ENCODE assay signal across 10 mouse cellular contexts in genomic region chrX:9221206-9221605, GRCm38 (mm10). TPM values are rescaled to one million over a fixed set of nuclear protein-coding genes. Genes with fewer than 3 reads are reported as not detected.
DNase-seq lines count a peak whose midpoint lies in the region; ATAC-seq lines count a peak whose summit lies in the region.
"Had no signal": no experiment of that assay in that cellular context is flagged by ENCODE, and none has a peak within 500 bp of the region (broad histone marks: within the 10 kb centered on the region; RNA-seq: fewer than 3 reads in every experiment).

No protein-coding gene starts in this region.

- no peak overlapping the region for H3K4me2 ChIP-seq in liver, embryonic 12.5 days
- H3K4me2 ChIP-seq: heart, embryonic 15.5 days had no signal

- peak; percentile 86 for ATAC-seq in erythroid progenitor cell, adult 5-6 weeks (replicated peaks; ENCODE audit: low FRiP score, poor library complexity, severe bottlenecking)
- ATAC-seq in liver, embryonic 12.5 days, result peak; percentile 42; the same call in 1 of the 2 replicates

- H3K27me3 ChIP-seq in liver, embryonic 12.5 days (replicated peaks), result no peaks in the 10 kb centered on the region
- H3K27me3 ChIP-seq: heart, embryonic 15.5 days had no signal

- H3K36me3 ChIP-seq in liver, embryonic 12.5 days, result no peaks in the 10 kb centered on the region
- H3K36me3 ChIP-seq: heart, embryonic 15.5 days had no signal

- no peaks in the 10 kb centered on the region for H3K9me3 ChIP-seq in liver, embryonic 12.5 days (replicated peaks)
- H3K9me3 ChIP-seq: heart, embryonic 15.5 days had no signal

- H3K27ac ChIP-seq in liver, embryonic 12.5 days, result no peak overlapping the region
- H3K27ac ChIP-seq: heart, embryonic 15.5 days had no signal

- DNase-seq in cerebellum, postnatal 10 days, result peak; percentile 64 to 66
- no peak for DNase-seq in cerebellum, adult 11-12 months
- peak; percentile 25 to 43 for DNase-seq in left cerebral cortex, adult 18-20 months (ENCODE audit: low spot score in 2 of 2)
- no peak for DNase-seq in left cerebral cortex, adult 8-10 months (ENCODE audit: low spot score in 2 of 2)
- DNase-seq in adipocyte (ENCODE audit: low spot score), result peak; percentile 59
- peak; percentile 48 to 75 for DNase-seq in spleen, postnatal 10 days (ENCODE audit: low spot score in 2 of 2)

- H3K4me1 ChIP-seq in liver, embryonic 12.5 days, result 0 out of 2 replicates have a peak, but pooled peaks cover 4% of the 10 kb centered on the region
- H3K4me1 ChIP-seq: heart, embryonic 15.5 days had no signal

- H3K4me3 ChIP-seq in liver, embryonic 12.5 days, result no peak overlapping the region
- H3K4me3 ChIP-seq: heart, embryonic 15.5 days had no signal

- WGBS in liver, embryonic 12.5 days (ENCODE audit: insufficient replicate concordance), result 22% methylated on average over 6 of the region's 6 CpGs

- H3K9ac ChIP-seq in liver, embryonic 12.5 days, result no peak overlapping the region
- H3K9ac ChIP-seq: heart, embryonic 15.5 days had no signal

RNA-seq across cellular contexts. Expression of gene Lancl3, which starts 21.5 kb away (rescaled TPM):
- total RNA-seq in left cerebral cortex, adult 18-20 months (2021), result 1 to 10 TPM; 7.2 to 7.4 TPM
- total RNA-seq in left cerebral cortex, adult 8-10 months (2022), result 1 to 10 TPM; 5.5 to 7.1 (median 6.4) TPM
- total RNA-seq in erythroid progenitor cell, adult 5-6 weeks (2015; ENCODE audit: low replicate concordance), result not detected in 2 replicates
- 0.51 TPM in 1 of 2 replicates, not detected in the other for total RNA-seq in erythroid progenitor cell, adult 5-6 weeks (2017; ENCODE audit: low replicate concordance)
- polyA plus RNA-seq in liver, embryonic 12.5 days (2016; fragmentation: Nextera tagmentation; extraction: Ambion mirVana), result 0.23 and 0.52 TPM in 2 replicates

RNA-seq across cellular contexts. Expression of gene Gm14862, which starts 35.5 kb away (rescaled TPM):
- not detected for total RNA-seq in left cerebral cortex, adult 18-20 months (2021)
- not detected for total RNA-seq in left cerebral cortex, adult 8-10 months (2022)
- 1.3 and 2.5 TPM in 2 replicates for total RNA-seq in erythroid progenitor cell, adult 5-6 weeks (2015; ENCODE audit: low replicate concordance)
- 0.45 and 1.0 TPM in 2 replicates for total RNA-seq in erythroid progenitor cell, adult 5-6 weeks (2017; ENCODE audit: low replicate concordance)
- polyA plus RNA-seq in liver, embryonic 12.5 days (2016; fragmentation: Nextera tagmentation; extraction: Ambion mirVana), result 2.8 and 3.0 TPM in 2 replicates
- polyA plus RNA-seq: heart, embryonic 15.5 days; neural tube, embryonic 14.5 days had no signal

RNA-seq across cellular contexts. Expression of gene Xk, which starts 51.4 kb away (rescaled TPM):
- total RNA-seq in left cerebral cortex, adult 18-20 months (2021), result 10 to 100 TPM; 14.4 to 15.2 TPM
- 10 to 100 TPM; 11.4 to 16.7 (median 14.8) TPM for total RNA-seq in left cerebral cortex, adult 8-10 months (2022)
- 121 and 139 TPM in 2 replicates for total RNA-seq in erythroid progenitor cell, adult 5-6 weeks (2015; ENCODE audit: low replicate concordance)
- 73.2 and 74.3 TPM in 2 replicates for total RNA-seq in erythroid progenitor cell, adult 5-6 weeks (2017; ENCODE audit: low replicate concordance)
- polyA plus RNA-seq in liver, embryonic 12.5 days (2016; fragmentation: Nextera tagmentation; extraction: Ambion mirVana), result 32.7 and 34.8 TPM in 2 replicates

Comparison
In these comparisons a context has a peak if more than half of its experiments do, and no peak if none do; other contexts are left out.
1. DNase-seq: peak in cerebellum, postnatal 10 days (2 of 2), left cerebral cortex, adult 18-20 months (2 of 2), adipocyte (single experiment) and spleen, postnatal 10 days (2 of 2); none in cerebellum, adult 11-12 months (single experiment) and left cerebral cortex, adult 8-10 months (0 of 2).
2. RNA of gene Lancl3, which starts 21.5 kb away (total RNA-seq): 7.2 to 7.4 TPM in left cerebral cortex, adult 18-20 months and 5.5 to 7.1 TPM in left cerebral cortex, adult 8-10 months; 0.51 TPM in erythroid progenitor cell, adult 5-6 weeks; every median in the first group is over 4 times any median in the second.
3. RNA of gene Xk, which starts 51.4 kb away (total RNA-seq): 73.2 to 139 TPM in erythroid progenitor cell, adult 5-6 weeks; 14.4 to 15.2 TPM in left cerebral cortex, adult 18-20 months and 11.4 to 16.7 TPM in left cerebral cortex, adult 8-10 months; every median in the first group is over 4 times any median in the second.